Mouse (Mus musculus): ENCODE measurements around the gene Kcnh1. TPM values are rescaled to one million over a fixed set of nuclear protein-coding genes. Genes with fewer than 3 reads are reported as not detected.
A peak's percentile ranks its signal among the peaks of the same experiment; 100 is the strongest.

Kcnh1 gene
- polyA plus RNA-seq, 1 experiment from 2014 or later, result 0.88 TPM

- Histone ChIP-seq H3K27ac (ENCODE audit: low read depth, low read length) (no peak overlapping the region), H3K4me1 (ENCODE audit: control insufficient read depth, insufficient read depth, low read length) (no peaks in the 10 kb centered on the region), H3K9me3 (replicated peaks; ENCODE audit: control insufficient read depth, low read length) (no peaks in the 10 kb centered on the region), H3K4me3 (ENCODE audit: low read depth, low read length) (no peak overlapping the region), H3K4me2 (ENCODE audit: low read length) (no peak overlapping the region), H3K9ac (ENCODE audit: low read length) (no peak overlapping the region), H3K36me3 (ENCODE audit: control insufficient read depth, insufficient read depth, low read length) (no peaks in the 10 kb centered on the region), H3K27me3 (replicated peaks; ENCODE audit: control insufficient read depth, insufficient read depth, low read length) (no peaks in the 10 kb centered on the region)
- no peak for DNase-seq (ENCODE audit: low spot score)
- 78% methylated on average over 7 of the region's 7 CpGs for WGBS
- no peak for ATAC-seq
Observed at GRCm38 (mm10) chr1:192300417-192300816, 109.8 kb downstream of the Kcnh1 start.

GRCm38 (mm10) chr1:192303615-192304014 is 113.0 kb downstream of the Kcnh1 start:
- Histone ChIP-seq H3K27ac (ENCODE audit: low read depth, low read length) (no peak overlapping the region), H3K4me1 (ENCODE audit: control insufficient read depth, insufficient read depth, low read length) (no peaks in the 10 kb centered on the region), H3K9ac (ENCODE audit: low read length) (no peak overlapping the region), H3K27me3 (replicated peaks; ENCODE audit: control insufficient read depth, insufficient read depth, low read length) (no peaks in the 10 kb centered on the region), H3K4me2 (ENCODE audit: low read length) (no peak overlapping the region), H3K4me3 (ENCODE audit: low read depth, low read length) (no peak overlapping the region), H3K36me3 (ENCODE audit: control insufficient read depth, insufficient read depth, low read length) (no peaks in the 10 kb centered on the region), H3K9me3 (replicated peaks; ENCODE audit: control insufficient read depth, low read length) (no peaks in the 10 kb centered on the region)
- no peak for ATAC-seq
- 70% methylated on average over 2 of the region's 2 CpGs for WGBS
- DNase-seq (ENCODE audit: low spot score), result no peak

GRCm38 (mm10) chr1:192305155-192305554 is 114.6 kb downstream of the Kcnh1 start:
- Histone ChIP-seq H3K4me1 (ENCODE audit: control insufficient read depth, insufficient read depth, low read length) (no peaks in the 10 kb centered on the region), H3K27me3 (replicated peaks; ENCODE audit: control insufficient read depth, insufficient read depth, low read length) (no peaks in the 10 kb centered on the region), H3K9ac (ENCODE audit: low read length) (no peak overlapping the region), H3K36me3 (ENCODE audit: control insufficient read depth, insufficient read depth, low read length) (no peaks in the 10 kb centered on the region), H3K9me3 (replicated peaks; ENCODE audit: control insufficient read depth, low read length) (no peaks in the 10 kb centered on the region), H3K4me2 (ENCODE audit: low read length) (no peak overlapping the region), H3K4me3 (ENCODE audit: low read depth, low read length) (no peak overlapping the region), H3K27ac (ENCODE audit: low read depth, low read length) (no peak overlapping the region)
- DNase-seq (ENCODE audit: low spot score), result no peak
- 78% methylated on average over 1 of the region's 1 CpGs for WGBS
- no peak for ATAC-seq

GRCm38 (mm10) chr1:192307055-192307454 is 116.5 kb downstream of the Kcnh1 start:
- no peak overlapping the region for H3K9ac ChIP-seq (ENCODE audit: low read length)
- no peak overlapping the region for H3K4me2 ChIP-seq (ENCODE audit: low read length)
- no peaks in the 10 kb centered on the region for H3K36me3 ChIP-seq (ENCODE audit: control insufficient read depth, insufficient read depth, low read length)
- H3K4me3 ChIP-seq (ENCODE audit: low read depth, low read length), result no peak overlapping the region
- H3K4me1 ChIP-seq (ENCODE audit: control insufficient read depth, insufficient read depth, low read length), result no peaks in the 10 kb centered on the region
- ATAC-seq (no peak), DNase-seq (ENCODE audit: low spot score) (no peak)
- no peaks in the 10 kb centered on the region for H3K9me3 ChIP-seq (replicated peaks; ENCODE audit: control insufficient read depth, low read length)
- H3K27ac ChIP-seq (ENCODE audit: low read depth, low read length), result no peak overlapping the region
- H3K27me3 ChIP-seq (replicated peaks; ENCODE audit: control insufficient read depth, insufficient read depth, low read length), result no peaks in the 10 kb centered on the region

- Histone ChIP-seq H3K4me1 (ENCODE audit: control insufficient read depth, insufficient read depth, low read length) (peaks cover 5% of the 10 kb centered on the region; the same call in 1 of the 2 replicates), H3K9ac (ENCODE audit: low read length) (no peak overlapping the region), H3K4me2 (ENCODE audit: low read length) (no peak overlapping the region), H3K27me3 (replicated peaks; ENCODE audit: control insufficient read depth, insufficient read depth, low read length) (no peaks in the 10 kb centered on the region), H3K27ac (ENCODE audit: low read depth, low read length) (no peak overlapping the region), H3K36me3 (ENCODE audit: control insufficient read depth, insufficient read depth, low read length) (no peaks in the 10 kb centered on the region), H3K9me3 (replicated peaks; ENCODE audit: control insufficient read depth, low read length) (no peaks in the 10 kb centered on the region), H3K4me3 (ENCODE audit: low read depth, low read length) (no peak overlapping the region)
- DNase-seq (ENCODE audit: low spot score) (no peak), ATAC-seq (no peak)
Observed at GRCm38 (mm10) chr1:192311298-192311697, 120.7 kb downstream of the Kcnh1 start.

GRCm38 (mm10) chr1:192311851-192312438 is 121.4 kb downstream of the Kcnh1 start:
- DNase-seq (ENCODE audit: low spot score), result no peak
- Histone ChIP-seq H3K4me3 (ENCODE audit: low read depth, low read length) (no peak overlapping the region), H3K9ac (ENCODE audit: low read length) (no peak overlapping the region), H3K9me3 (replicated peaks; ENCODE audit: control insufficient read depth, low read length) (no peaks in the 10 kb centered on the region), H3K36me3 (ENCODE audit: control insufficient read depth, insufficient read depth, low read length) (no peaks in the 10 kb centered on the region), H3K4me2 (ENCODE audit: low read length) (no peak overlapping the region), H3K27me3 (replicated peaks; ENCODE audit: control insufficient read depth, insufficient read depth, low read length) (no peaks in the 10 kb centered on the region), H3K27ac (ENCODE audit: low read depth, low read length) (no peak overlapping the region), H3K4me1 (ENCODE audit: control insufficient read depth, insufficient read depth, low read length) (peaks cover 5% of the 10 kb centered on the region; the same call in 1 of the 2 replicates)
- ATAC-seq, result no peak
- WGBS, result 79% methylated on average over 6 of the region's 6 CpGs

- no peak for DNase-seq (ENCODE audit: low spot score)
- Histone ChIP-seq H3K9me3 (replicated peaks; ENCODE audit: control insufficient read depth, low read length) (no peaks in the 10 kb centered on the region), H3K27me3 (replicated peaks; ENCODE audit: control insufficient read depth, insufficient read depth, low read length) (no peaks in the 10 kb centered on the region), H3K4me3 (ENCODE audit: low read depth, low read length) (no peak overlapping the region), H3K27ac (ENCODE audit: low read depth, low read length) (no peak overlapping the region), H3K36me3 (ENCODE audit: control insufficient read depth, insufficient read depth, low read length) (no peaks in the 10 kb centered on the region), H3K4me1 (ENCODE audit: control insufficient read depth, insufficient read depth, low read length) (peaks cover 5% of the 10 kb centered on the region; the same call in 1 of the 2 replicates), H3K9ac (ENCODE audit: low read length) (no peak overlapping the region), H3K4me2 (ENCODE audit: low read length) (no peak overlapping the region)
- 35% methylated on average over 4 of the region's 4 CpGs for WGBS
- ATAC-seq, result no peak
Observed at GRCm38 (mm10) chr1:192312446-192312845, 121.9 kb downstream of the Kcnh1 start.

GRCm38 (mm10) chr1:192312998-192313397 is 122.4 kb downstream of the Kcnh1 start:
- Histone ChIP-seq H3K4me1 (ENCODE audit: control insufficient read depth, insufficient read depth, low read length) (peaks cover 5% of the 10 kb centered on the region; the same call in 1 of the 2 replicates), H3K36me3 (ENCODE audit: control insufficient read depth, insufficient read depth, low read length) (no peaks in the 10 kb centered on the region), H3K4me2 (ENCODE audit: low read length) (no peak overlapping the region), H3K27ac (ENCODE audit: low read depth, low read length) (no peak overlapping the region), H3K4me3 (ENCODE audit: low read depth, low read length) (no peak overlapping the region), H3K27me3 (replicated peaks; ENCODE audit: control insufficient read depth, insufficient read depth, low read length) (no peaks in the 10 kb centered on the region), H3K9me3 (replicated peaks; ENCODE audit: control insufficient read depth, low read length) (no peaks in the 10 kb centered on the region), H3K9ac (ENCODE audit: low read length) (no peak overlapping the region)
- WGBS, result 45% methylated on average over 4 of the region's 4 CpGs
- no peak for ATAC-seq
- DNase-seq (ENCODE audit: low spot score), result no peak

- no peaks in the 10 kb centered on the region for H3K9me3 ChIP-seq (replicated peaks; ENCODE audit: control insufficient read depth, low read length)
- 0 out of 2 replicates have a peak overlapping the region, but pooled peaks have one; percentile 10 for H3K9ac ChIP-seq (ENCODE audit: low read length)
- H3K27ac ChIP-seq (ENCODE audit: low read depth, low read length), result peak overlapping the region; percentile 30; the same call in 1 of the 2 replicates
- no peak overlapping the region for H3K4me2 ChIP-seq (ENCODE audit: low read length)
- no peaks in the 10 kb centered on the region for H3K27me3 ChIP-seq (replicated peaks; ENCODE audit: control insufficient read depth, insufficient read depth, low read length)
- DNase-seq (ENCODE audit: low spot score) (peak; percentile 11), ATAC-seq (peak; percentile 37; the same call in 1 of the 2 replicates)
- WGBS, result 20% methylated on average over 7 of the region's 7 CpGs
- H3K36me3 ChIP-seq (ENCODE audit: control insufficient read depth, insufficient read depth, low read length), result no peaks in the 10 kb centered on the region
- H3K4me3 ChIP-seq (ENCODE audit: low read depth, low read length), result no peak overlapping the region
- peaks cover 5% of the 10 kb centered on the region; the same call in 1 of the 2 replicates for H3K4me1 ChIP-seq (ENCODE audit: control insufficient read depth, insufficient read depth, low read length)
Observed at GRCm38 (mm10) chr1:192313571-192313972, 123.0 kb downstream of the Kcnh1 start.

All from forebrain, embryonic 14.5 days (tissue).